Mouse (Mus musculus) CD4-positive, CD25-positive, alpha-beta regulatory T cell, adult 2 months (primary cell): ENCODE measurements around the gene Hivep3.
A peak's percentile ranks its signal among the peaks of the same experiment; 100 is the strongest.

Source experiments
- DNase-seq: peaks from one replicate; pipeline ENCODE4 v3.0.0-alpha.2; 2012; ENCODE audit warnings: low read depth, low spot score

Gene Hivep3

GRCm38 (mm10) chr4:119903328-119903727, 169.7 kb downstream of the Hivep3 start:
- no peak for DNase-seq

- no peak for DNase-seq
Measured at GRCm38 (mm10) chr4:119903806-119904205, 170.2 kb downstream of the Hivep3 start.

- no peak for DNase-seq
Measured at GRCm38 (mm10) chr4:119904296-119904695, 170.7 kb downstream of the Hivep3 start.

GRCm38 (mm10) chr4:119907106-119907505, 173.5 kb downstream of the Hivep3 start:
- peak; percentile 30 for DNase-seq

- no peak for DNase-seq
Measured at GRCm38 (mm10) chr4:119911071-119911904, 177.7 kb downstream of the Hivep3 start.

GRCm38 (mm10) chr4:119912216-119912615, 178.6 kb downstream of the Hivep3 start:
- DNase-seq = no peak

GRCm38 (mm10) chr4:119914194-119914593, 180.6 kb downstream of the Hivep3 start:
- DNase-seq = no peak

- DNase-seq = no peak
Measured at GRCm38 (mm10) chr4:119915069-119915468, 181.5 kb downstream of the Hivep3 start.

- peak; percentile 49 for DNase-seq
Measured at GRCm38 (mm10) chr4:119917502-119917901, 183.9 kb downstream of the Hivep3 start.

- DNase-seq = no peak
Measured at GRCm38 (mm10) chr4:119919349-119919748, 185.8 kb downstream of the Hivep3 start.

- peak; percentile 51 for DNase-seq
Measured at GRCm38 (mm10) chr4:119921022-119921717, 187.6 kb downstream of the Hivep3 start.

GRCm38 (mm10) chr4:119921723-119922266, 188.2 kb downstream of the Hivep3 start:
- DNase-seq = no peak

- peak; percentile 11 for DNase-seq
Measured at GRCm38 (mm10) chr4:119922945-119923344, 189.4 kb downstream of the Hivep3 start.

- peak; percentile 21 for DNase-seq
Measured at GRCm38 (mm10) chr4:119923410-119923809, 189.8 kb downstream of the Hivep3 start.

- no peak for DNase-seq
Measured at GRCm38 (mm10) chr4:119925052-119925451, 191.5 kb downstream of the Hivep3 start.

GRCm38 (mm10) chr4:119931923-119932322, 198.3 kb downstream of the Hivep3 start:
- no peak for DNase-seq

- no peak for DNase-seq
Measured at GRCm38 (mm10) chr4:119932549-119933257, 199.1 kb downstream of the Hivep3 start.

GRCm38 (mm10) chr4:119934901-119935300, 201.3 kb downstream of the Hivep3 start:
- no peak for DNase-seq

- no peak for DNase-seq
Measured at GRCm38 (mm10) chr4:119937876-119938275, 204.3 kb downstream of the Hivep3 start.

- no peak for DNase-seq
Measured at GRCm38 (mm10) chr4:119938518-119938917, 204.9 kb downstream of the Hivep3 start.

- no peak for DNase-seq
Measured at GRCm38 (mm10) chr4:119939786-119940185, 206.2 kb downstream of the Hivep3 start.
